Mouse (Mus musculus) heart, postnatal 36 days (tissue): ENCODE results near the gene Atxn1. TPM values are rescaled to one million over a fixed set of nuclear protein-coding genes. Genes with fewer than 3 reads are reported as not detected.

Experiments used
- DNase-seq, 2 experiments: peaks; one replicate each; pipeline ENCODE4 v3.0.0; 2021 to 2022
- intact Hi-C: fragments of 180-260 bp; cut with DNase I; formaldehyde crosslinking; loops from one replicate; pipeline ENCODE4 v1.15.1; 2025
- total RNA-seq, 2 experiments: library from RNA; stranded (reverse); gene quantifications; 2 replicates each; pipeline ENCODE4 v1.2.3; 2021

The Atxn1 gene
- total RNA-seq, 2 experiments from 2014 or later, result 33.0 to 35.0 TPM

GRCm38 (mm10) chr13:45693953-45694352, 270.9 kb downstream of the Atxn1 start:
- no peak for DNase-seq
- intact Hi-C loops, result loop anchor here (5.0 kb wide), 1 partner anchor 113 kb away; no protein-coding TSS in a partner anchor

DNA sequence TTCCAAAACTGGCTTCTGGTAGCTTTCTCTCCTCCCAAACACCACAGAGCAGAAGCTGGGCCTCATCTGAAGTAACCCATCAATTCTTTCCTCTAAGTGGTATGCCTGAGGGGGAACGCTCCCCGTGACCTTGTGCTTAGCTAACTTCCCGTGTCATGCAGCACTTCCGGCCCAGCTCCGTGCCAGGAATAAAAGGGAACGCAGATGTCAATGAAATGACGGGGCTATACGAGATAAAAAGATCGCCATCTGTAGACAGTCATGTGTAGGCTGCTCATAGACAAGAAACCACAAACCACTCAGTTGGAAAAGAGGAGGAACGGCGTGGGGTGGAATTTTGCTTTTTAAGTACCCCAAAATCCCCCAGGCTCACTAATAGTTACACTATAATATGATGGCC, 271.3 kb downstream of the Atxn1 start:
- intact Hi-C loops, result loop anchor here (5.0 kb wide), 1 partner anchor 114 kb away; no protein-coding TSS in a partner anchor
- peak in 1 of 2 experiments; percentile 18 for DNase-seq

DNA sequence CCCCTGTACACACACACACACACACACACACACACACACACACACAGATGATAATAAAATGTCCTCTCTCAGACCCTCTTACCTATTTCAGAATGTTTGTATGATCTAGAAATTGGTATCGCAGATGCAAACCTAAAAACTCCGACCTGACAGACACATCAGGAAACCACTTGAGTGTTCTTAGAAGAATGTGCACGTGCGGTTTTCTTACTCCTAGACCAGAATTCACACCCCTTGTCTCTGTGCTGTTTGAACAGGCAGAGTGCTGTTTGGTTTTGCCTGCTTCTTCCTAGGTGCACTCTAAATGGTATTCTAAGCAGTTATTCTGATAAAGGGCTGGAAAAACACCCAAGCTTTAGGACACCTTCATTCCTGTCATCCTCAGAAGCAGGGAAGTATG, 271.7 kb downstream of the Atxn1 start:
- intact Hi-C loops, result loop anchor here (5.0 kb wide), 1 partner anchor 114 kb away; no protein-coding TSS in a partner anchor
- no peak for DNase-seq

DNA sequence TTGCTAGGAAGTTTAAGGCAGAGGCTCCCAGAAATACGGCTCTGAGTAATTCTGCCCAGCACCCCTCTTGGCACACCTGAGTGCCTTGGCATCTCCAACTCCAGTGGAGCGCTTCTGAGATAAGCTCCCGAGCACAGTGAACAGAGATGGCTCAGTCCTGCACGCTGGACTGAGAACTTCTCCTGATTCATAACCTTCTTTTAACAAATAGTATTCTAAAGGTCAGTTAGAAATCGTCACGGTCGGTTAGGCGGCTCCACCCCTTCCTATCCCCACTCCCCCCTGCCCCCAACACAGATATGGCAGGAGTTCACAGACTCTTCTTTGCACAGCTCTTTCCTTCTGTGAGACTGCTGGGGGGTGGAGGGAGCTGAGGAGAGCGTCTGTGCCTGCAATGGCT, 272.4 kb downstream of the Atxn1 start:
- intact Hi-C loops, result loop anchor here (5.0 kb wide), 1 partner anchor 115 kb away; no protein-coding TSS in a partner anchor
- DNase-seq, result peak in 1 of 2 experiments; percentile 26

DNA sequence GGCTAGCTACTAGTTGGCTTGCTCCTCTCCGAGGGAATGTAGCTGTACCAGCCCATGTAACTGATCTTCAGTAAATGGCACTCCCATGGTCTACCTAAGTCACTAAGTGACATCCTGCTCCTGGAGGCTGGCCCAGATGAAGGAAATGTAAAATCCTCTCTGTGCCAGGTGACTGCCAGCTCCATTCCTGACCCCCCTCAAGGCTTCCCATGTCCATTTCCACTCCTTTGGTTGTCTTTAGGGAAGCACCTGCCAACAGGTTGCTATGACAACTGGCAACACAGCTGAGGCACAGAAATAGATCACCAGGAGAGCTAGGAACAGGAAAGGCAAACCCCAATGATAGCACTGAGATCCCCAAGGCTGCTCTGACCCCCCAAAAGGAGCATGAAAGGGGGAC, 274.4 kb downstream of the Atxn1 start:
- DNase-seq, result no peak
- intact Hi-C loops, result loop anchor here (5.0 kb wide), 1 partner anchor 117 kb away; no protein-coding TSS in a partner anchor

DNA sequence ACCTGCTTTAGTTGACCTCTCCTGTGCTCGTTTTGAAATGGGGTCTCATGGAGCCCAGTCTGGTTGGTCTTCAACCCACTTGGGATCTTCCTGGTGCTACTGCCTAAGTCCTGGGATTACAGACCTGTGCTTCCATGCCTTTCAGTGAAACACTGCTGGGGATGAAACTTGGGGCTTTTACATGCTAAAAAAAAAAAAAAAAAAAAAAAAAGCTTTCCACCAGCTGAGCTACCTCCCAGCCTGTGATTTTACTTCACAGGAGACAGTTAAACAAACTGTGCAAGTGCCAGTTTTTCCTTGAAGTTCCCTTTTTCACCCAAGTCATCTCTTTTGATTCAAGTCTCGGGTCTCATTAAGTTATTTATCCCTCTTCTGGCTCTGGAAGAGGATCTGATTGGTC, 275.9 kb downstream of the Atxn1 start:
- DNase-seq, result no peak
- intact Hi-C loops, result no loop called here

- intact Hi-C loops, result no loop called here
- DNase-seq, result no peak
These were observed 277.2 kb downstream of the Atxn1 start for GRCm38 (mm10) chr13:45687581-45687980.

DNA sequence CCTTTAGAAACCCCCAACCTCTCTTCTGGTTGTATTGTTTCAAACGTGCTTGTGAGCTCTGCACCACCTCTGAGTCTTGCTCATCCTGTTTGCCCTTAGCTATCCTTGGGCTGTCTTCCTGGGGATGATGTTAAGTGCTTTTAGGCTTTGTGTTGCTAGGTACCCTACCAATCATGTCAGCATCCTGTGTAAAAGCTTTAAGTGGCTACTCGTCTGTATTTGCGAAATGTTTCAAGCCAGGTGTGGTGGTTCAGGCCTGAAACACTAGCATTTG, 278.6 kb downstream of the Atxn1 start:
- DNase-seq, result no peak
- intact Hi-C loops, result no loop called here

DNA sequence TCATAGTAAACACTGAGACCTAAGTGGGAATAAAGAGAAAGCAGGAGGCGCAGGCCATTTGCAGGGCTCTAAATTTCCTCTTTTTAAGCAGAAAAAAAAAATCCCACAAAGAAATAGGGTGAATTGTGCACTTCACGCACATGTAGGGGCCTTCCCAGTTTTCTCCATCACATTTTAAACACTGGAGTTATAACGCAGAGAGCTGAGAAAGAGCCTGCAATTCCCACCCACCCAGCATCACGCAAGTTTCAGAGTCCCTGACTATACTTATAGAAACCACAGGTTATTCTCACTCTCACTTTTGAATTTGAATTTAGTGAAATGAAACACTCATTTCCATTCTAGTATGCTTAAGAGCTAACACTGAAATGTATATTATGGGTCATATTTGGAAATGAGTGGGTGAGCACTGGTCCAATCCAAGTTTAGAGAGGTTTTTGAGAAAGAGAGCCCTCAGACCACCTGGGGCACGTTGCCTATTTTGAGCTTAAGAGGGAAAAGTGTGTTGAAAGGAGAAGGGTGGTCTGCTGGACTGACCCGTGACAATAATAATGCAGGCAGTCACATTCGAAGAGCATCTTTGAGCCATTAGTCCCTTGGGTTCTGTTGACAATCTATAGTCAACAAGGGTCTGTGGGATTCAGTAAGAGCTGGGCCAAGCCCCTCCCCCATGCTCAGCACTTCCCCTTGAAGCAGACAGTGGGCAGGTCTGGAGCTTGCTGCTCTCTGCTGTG, 279.1 kb downstream of the Atxn1 start:
- DNase-seq, result no peak
- intact Hi-C loops, result no loop called here

- no peak for DNase-seq
- intact Hi-C loops, result loop anchor here (5.0 kb wide), 2 partner anchors 282 to 477 kb away; partner anchors contain the start of gene Atxn1
These were observed 279.9 kb downstream of the Atxn1 start for GRCm38 (mm10) chr13:45684891-45685311.

DNA sequence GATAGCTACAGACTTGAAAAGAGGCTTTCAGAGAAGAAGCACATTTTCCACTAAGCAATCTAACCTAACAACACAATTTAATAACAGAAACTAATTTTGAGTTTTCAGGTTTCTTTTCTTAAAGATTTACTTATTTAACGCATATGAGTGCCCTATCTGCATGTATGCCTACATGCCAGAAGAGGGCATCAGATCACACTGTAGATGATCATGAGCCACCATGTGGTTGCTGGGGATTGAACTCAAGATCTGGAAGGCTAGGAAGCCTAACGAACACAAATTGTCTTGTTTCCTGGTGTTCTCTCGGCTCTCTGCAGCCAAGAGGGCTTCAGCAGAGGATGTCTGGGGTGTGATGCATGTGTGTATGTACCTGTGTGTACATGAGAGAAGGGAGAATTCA, 280.8 kb downstream of the Atxn1 start:
- DNase-seq, result no peak
- intact Hi-C loops, result loop anchor here (5.0 kb wide), 2 partner anchors 283 to 478 kb away; partner anchors contain the start of gene Atxn1

GRCm38 (mm10) chr13:45681196-45681595, 283.6 kb downstream of the Atxn1 start:
- intact Hi-C loops, result loop anchor here (2.0 to 5.0 kb wide), 5 partner anchors 38 to 481 kb away; partner anchors contain the start of gene Atxn1
- DNase-seq, result peak; percentile 28 to 44

DNA sequence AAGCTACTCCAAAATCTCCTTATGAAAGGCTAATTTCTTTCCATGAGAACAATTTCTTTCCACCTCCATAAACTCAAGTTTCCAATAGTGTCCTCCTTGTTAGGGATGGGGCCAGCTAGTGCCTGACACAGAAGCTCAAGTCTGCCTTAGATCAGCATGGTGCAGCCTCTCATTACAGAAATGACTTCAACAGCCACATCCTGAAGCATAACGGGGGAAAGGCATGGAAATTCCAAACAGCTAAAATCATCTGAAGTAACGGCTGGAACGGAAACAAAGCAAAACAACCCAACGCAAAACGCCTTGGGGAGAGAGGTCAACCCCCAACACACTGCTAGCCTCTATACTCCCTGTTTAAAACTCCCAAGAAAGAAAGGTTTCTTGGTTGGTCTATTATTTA, 284.2 kb downstream of the Atxn1 start:
- DNase-seq, result no peak
- intact Hi-C loops, result loop anchor here (2.0 to 5.0 kb wide), 5 partner anchors 38 to 482 kb away; partner anchors contain the start of gene Atxn1

GRCm38 (mm10) chr13:45679096-45679495, 285.7 kb downstream of the Atxn1 start:
- intact Hi-C loops, result no loop called here
- DNase-seq, result no peak

DNA sequence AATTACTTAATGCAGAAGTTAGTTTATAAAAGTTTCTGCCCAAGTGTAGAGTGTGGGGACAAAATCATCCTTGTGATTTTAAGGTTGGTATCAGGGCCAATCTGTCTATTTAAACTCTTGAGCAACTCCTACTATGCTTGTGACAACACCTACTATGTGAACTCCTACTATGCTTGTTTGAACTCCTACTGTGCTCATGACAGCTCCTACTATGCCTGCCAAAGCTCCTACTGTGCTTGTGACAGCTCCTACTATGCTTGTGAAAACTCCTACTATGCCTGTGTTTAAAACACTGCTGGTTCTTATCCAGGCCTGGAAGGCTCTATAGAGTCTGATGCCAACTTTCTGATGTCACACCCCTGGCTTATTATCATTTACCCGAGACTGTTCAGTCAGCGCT, 292.2 kb downstream of the Atxn1 start:
- no peak for DNase-seq
- intact Hi-C loops, result no loop called here

DNA sequence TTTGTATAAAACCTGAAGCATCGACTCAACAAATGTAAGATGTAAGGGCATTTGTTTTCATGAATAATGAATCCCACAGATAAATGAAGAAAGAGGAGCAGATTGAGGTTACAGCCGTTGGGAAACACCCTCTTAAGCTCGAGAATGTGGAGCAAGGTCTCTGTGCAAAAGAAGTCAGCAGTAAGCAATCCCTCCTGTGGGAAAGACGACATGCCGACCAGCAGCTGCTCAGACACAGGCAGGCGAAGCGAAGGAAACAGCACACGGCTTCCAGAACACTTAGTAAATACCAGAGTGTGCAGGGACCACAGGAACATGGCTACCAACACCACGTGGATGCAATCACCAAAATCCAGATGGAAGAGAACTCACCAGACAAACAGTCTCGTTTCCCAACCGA, 294.8 kb downstream of the Atxn1 start:
- intact Hi-C loops, result no loop called here
- DNase-seq, result no peak

DNA sequence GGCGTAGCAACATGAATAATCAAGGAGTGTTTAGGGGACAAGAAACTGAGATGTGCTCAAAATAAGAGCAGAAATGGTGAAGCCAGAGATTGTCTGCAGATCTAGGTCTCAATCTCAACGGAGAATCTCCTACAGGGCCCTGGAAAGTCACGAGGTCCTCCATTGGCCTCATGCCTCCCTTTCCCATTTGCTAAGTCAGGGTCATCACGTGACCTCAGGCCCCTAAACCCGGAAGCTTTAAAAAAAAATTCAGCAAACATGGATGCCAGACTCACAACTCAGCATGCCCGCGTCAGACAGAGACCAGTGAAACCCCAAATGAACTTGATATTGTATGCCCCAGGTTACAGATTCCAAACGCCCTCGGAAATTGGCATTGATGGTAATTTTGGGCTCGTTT, 302.0 kb downstream of the Atxn1 start:
- intact Hi-C loops, result no loop called here

DNA sequence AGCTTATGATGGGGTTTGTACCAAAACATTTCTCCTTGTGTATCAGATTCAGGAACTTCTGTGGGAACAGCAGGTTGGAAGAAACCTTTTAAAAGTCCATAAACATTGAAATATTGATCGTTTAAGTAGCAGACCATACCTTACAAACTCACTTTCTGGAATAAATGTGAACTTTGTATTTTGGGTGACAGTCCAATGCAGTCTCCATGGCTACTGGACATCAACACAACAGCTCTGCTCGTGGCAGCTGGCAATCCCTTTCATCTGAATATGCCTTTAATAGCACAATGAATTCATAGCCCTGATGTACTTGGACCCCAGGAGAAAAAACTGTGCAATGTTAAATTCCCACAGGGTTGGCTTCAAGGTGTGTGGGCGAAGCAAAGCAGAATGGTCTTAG, 302.6 kb downstream of the Atxn1 start:
- intact Hi-C loops, result no loop called here
- no peak for DNase-seq

More for the DNA sequence above, 302.0 kb downstream of the Atxn1 start:
- DNase-seq, result no peak

DNA sequence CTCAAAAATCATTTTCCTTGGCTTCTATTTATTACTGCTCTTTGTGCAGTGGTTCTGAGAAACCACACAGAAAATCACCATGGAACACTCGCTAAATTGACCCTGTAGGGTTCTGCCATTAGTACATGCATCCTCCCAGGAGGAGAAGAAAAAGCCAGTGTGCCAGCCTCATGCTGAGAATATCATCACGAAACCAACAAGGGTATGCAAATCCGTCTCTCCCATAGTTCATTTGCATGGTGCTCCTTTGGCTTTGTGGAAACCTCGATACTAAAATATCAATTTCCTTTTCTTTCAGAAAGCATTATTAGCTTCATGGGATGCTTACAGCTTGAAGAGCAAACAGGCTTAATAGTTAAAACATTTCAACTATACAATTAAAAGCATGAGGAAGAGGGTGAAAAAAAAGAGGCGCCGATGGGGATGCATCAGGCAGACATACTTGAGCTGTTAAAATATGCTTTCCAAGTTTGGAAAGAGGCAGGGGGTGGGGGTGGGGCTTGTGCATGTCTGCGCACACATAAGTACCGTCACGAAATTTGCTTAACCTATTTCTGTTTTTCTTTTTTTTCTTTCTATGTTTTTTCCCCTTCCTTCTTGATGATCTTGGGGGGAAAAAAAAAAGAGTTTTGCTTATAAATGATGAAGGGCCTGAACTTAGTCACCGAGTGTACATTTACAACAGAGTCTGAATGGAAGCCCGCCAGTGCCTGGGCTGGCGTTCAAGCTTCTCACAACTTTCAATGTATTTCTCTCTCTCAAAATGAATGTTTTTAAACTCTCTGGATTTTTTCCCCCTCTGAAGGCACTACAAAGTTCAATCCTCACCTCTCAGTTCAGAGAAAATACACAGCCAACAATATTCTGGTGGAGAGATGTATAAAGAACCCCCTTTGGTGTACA, 303.3 kb downstream of the Atxn1 start:
- no peak for DNase-seq
- intact Hi-C loops, result no loop called here

DNA sequence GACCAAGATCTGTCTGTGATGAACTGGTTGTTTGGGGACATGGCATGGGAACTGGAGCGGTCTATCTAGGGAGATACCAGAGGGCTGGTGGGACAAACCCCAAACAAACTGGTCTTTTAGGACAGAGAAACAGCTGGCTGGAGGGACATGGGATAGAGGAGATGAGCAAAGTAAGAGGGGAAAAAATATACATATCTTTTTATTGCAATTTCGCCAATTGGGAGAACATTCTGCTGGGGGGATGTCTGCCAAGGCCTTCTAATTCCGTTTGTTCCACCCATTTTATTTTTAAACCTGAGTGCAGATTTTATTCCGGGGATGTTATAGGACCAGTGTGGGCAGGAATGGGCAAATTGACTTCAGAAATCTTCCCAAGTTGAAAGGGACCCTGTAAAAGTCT, 305.0 kb downstream of the Atxn1 start:
- DNase-seq, result no peak
- intact Hi-C loops, result no loop called here

- intact Hi-C loops, result no loop called here
These were observed 306.5 kb downstream of the Atxn1 start for GRCm38 (mm10) chr13:45658343-45658742.

More at GRCm38 (mm10) chr13:45658343-45658742, 306.5 kb downstream of the Atxn1 start:
- DNase-seq, result no peak
